Mouse (Mus musculus): ENCODE data around the gene Megf6. TPM values are rescaled to one million over a fixed set of nuclear protein-coding genes. Genes with fewer than 3 reads are reported as not detected.
A peak's percentile ranks its signal among the peaks of the same experiment; 100 is the strongest.

Gene Megf6
- total RNA-seq, 2 experiments from 2014 or later: 2.8 to 7.3 TPM

GRCm38 (mm10) chr4:154209054-154209453 is 38.5 kb downstream of the Megf6 start:
- no peak for DNase-seq (ENCODE audit: low spot score in 2 of 2)

GRCm38 (mm10) chr4:154209825-154210224 is 39.3 kb downstream of the Megf6 start:
- no peak for DNase-seq (ENCODE audit: low spot score in 2 of 2)

- no peak for DNase-seq (ENCODE audit: low spot score in 2 of 2)
These were observed 40.9 kb downstream of the Megf6 start for GRCm38 (mm10) chr4:154211459-154211858.

GRCm38 (mm10) chr4:154213586-154213985 is 43.1 kb downstream of the Megf6 start:
- no peak for DNase-seq (ENCODE audit: low spot score in 2 of 2)

GRCm38 (mm10) chr4:154214075-154214474 is 43.5 kb downstream of the Megf6 start:
- DNase-seq (ENCODE audit: low spot score in 2 of 2): no peak

GRCm38 (mm10) chr4:154217711-154218350 is 47.3 kb downstream of the Megf6 start:
- no peak for DNase-seq (ENCODE audit: low spot score in 2 of 2)

- DNase-seq (ENCODE audit: low spot score in 2 of 2): no peak
These were observed 52.2 kb downstream of the Megf6 start for GRCm38 (mm10) chr4:154222773-154223172.

- DNase-seq (ENCODE audit: low spot score in 2 of 2): no peak
These were observed 53.9 kb downstream of the Megf6 start for GRCm38 (mm10) chr4:154224267-154224969.

- DNase-seq (ENCODE audit: low spot score in 2 of 2): no peak
These were observed 54.4 kb downstream of the Megf6 start for GRCm38 (mm10) chr4:154224970-154225309.

- no peak for DNase-seq (ENCODE audit: low spot score in 2 of 2)
These were observed 56.1 kb downstream of the Megf6 start for GRCm38 (mm10) chr4:154226678-154227077.

GRCm38 (mm10) chr4:154228336-154228735 is 57.8 kb downstream of the Megf6 start:
- no peak for DNase-seq (ENCODE audit: low spot score in 2 of 2)

GRCm38 (mm10) chr4:154229569-154229968 is 59.0 kb downstream of the Megf6 start:
- no peak for DNase-seq (ENCODE audit: low spot score in 2 of 2)

GRCm38 (mm10) chr4:154231380-154231779 is 60.9 kb downstream of the Megf6 start:
- no peak for DNase-seq (ENCODE audit: low spot score in 2 of 2)

GRCm38 (mm10) chr4:154232295-154232694 is 61.8 kb downstream of the Megf6 start:
- DNase-seq (ENCODE audit: low spot score in 2 of 2): no peak

- no peak for DNase-seq (ENCODE audit: low spot score in 2 of 2)
These were observed 65.5 kb downstream of the Megf6 start for GRCm38 (mm10) chr4:154236001-154236400.

- DNase-seq (ENCODE audit: low spot score in 2 of 2): no peak
These were observed 66.4 kb downstream of the Megf6 start for GRCm38 (mm10) chr4:154236893-154237292.

GRCm38 (mm10) chr4:154237306-154237705 is 66.8 kb downstream of the Megf6 start:
- DNase-seq (ENCODE audit: low spot score in 2 of 2): no peak

GRCm38 (mm10) chr4:154239199-154239598 is 68.7 kb downstream of the Megf6 start:
- no peak for DNase-seq (ENCODE audit: low spot score in 2 of 2)

GRCm38 (mm10) chr4:154240608-154241007 is 70.1 kb downstream of the Megf6 start:
- no peak for DNase-seq (ENCODE audit: low spot score in 2 of 2)

- no peak for DNase-seq (ENCODE audit: low spot score in 2 of 2)
These were observed 74.8 kb downstream of the Megf6 start for GRCm38 (mm10) chr4:154245342-154245741.

GRCm38 (mm10) chr4:154246115-154247040 is 75.8 kb downstream of the Megf6 start:
- DNase-seq (ENCODE audit: low spot score in 2 of 2): peak; percentile 36 to 55

Data from layer of hippocampus, adult 18-20 months (tissue).